Mouse (Mus musculus): ENCODE data around the gene Sp1.

- TF ChIP-seq GATA1 (IDR thresholded peaks at IDR 0.05; ENCODE audit: borderline replicate concordance, low read length) (no peak), FLI1 (IDR thresholded peaks at IDR 0.05; ENCODE audit: low read length) (no peak)
Measured at GRCm38 (mm10) chr15:102446448-102446847, 40.5 kb downstream of the Sp1 start.
